Mouse (Mus musculus) megakaryocyte progenitor cell, adult 5-6 weeks (primary cell): ENCODE data around the gene Gm14444. TPM values are rescaled to one million over a fixed set of nuclear protein-coding genes. Genes with fewer than 3 reads are reported as not detected.
"Not testable (repeated sequence)": the region's sequence is repeated elsewhere in the genome, so short reads cannot be mapped to it uniquely, and the experiment has no call there.

Experiments used
- ATAC-seq: replicated peaks from 2 replicates; pipeline ENCODE4 v1.8.0; 2016; ENCODE audit warnings: mild to moderate bottlenecking, moderate TSS enrichment, inconsistent platforms; ENCODE audit not compliant: poor library complexity
- total RNA-seq, 2 experiments: library from RNA; stranded (forward) in 1 of 2; stranded (reverse) in 1 of 2; fragments of 157-497, 149-512 nt in 1 of 2; fragments of 200-1000 nt in 1 of 2; gene quantifications; 2 replicates each; pipeline versions ENCODE4 v1.2.3 to v1.2.4; 2015 to 2017

Gene Gm14444
- total RNA-seq (2015), result not detected in 2 replicates
- total RNA-seq (2017), result not detected in 2 replicates

- ATAC-seq, result not testable (repeated sequence)
These were observed at the start of gene Gm14444 for GRCm38 (mm10) chr2:175010022-175010421. Gene Gm14444, plus strand, starts transcription at chr2:175010241.

DNA sequence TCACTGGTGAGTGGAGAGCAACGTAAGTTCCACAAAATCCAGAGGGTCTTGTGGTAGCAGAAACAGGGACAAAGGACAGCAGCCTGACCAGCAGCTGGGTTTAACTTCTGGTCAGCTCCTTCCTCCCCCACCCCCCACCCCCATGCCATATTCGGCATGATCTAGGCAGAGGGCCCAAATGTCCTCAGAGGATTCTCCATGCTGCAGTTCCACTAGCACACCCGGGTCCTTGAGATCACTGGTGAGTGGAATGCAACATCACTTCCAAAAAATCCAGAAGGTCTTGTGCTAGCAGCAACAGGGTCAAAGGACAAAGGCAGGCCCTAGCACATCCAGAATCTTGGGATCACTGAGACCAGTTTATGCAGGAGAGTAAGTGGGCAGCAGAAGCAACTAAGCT is 44.6 kb upstream of the Gm14444 start:
- ATAC-seq, result not testable (repeated sequence)

DNA sequence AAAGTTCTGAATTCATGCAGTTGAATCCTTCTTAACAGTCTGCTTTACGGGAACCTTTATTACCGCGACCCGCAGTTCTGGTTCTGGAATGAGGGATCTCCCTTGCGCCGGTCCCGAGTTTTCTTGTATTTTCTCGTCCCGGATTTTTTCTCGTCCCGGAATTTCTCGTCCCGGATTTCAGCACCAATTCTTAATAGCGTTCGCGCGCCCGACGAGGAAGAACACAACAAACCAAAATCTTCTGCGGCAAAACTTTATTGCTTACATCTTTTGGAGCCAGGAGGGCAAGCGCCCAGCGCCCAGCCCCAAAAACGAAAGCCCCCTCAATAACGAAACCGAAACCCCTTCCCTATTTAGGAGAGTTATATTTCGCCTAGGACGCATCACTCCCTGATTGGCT is 34.2 kb downstream of the Gm14444 start:
- ATAC-seq, result not testable (repeated sequence)

- ATAC-seq, result not testable (repeated sequence)
These were observed 57.7 kb downstream of the Gm14444 start, which contains the start of gene Gm14393 for GRCm38 (mm10) chr2:175067681-175068261. Gene Gm14393, minus strand, starts transcription at chr2:175067781.

Other genes with a start within 250 kb of the Gm14444 start
- 0.12 TPM in 1 of 2 replicates, not detected in the other for gene Edn3, start 249.6 kb upstream of the Gm14444 start, total RNA-seq (2015)
- not detected in 2 replicates for gene Edn3, start 249.6 kb upstream of the Gm14444 start, total RNA-seq (2017)
- gene Gm14393, start 57.5 kb downstream of the Gm14444 start, total RNA-seq (2015), result 0.54 TPM in 1 of 2 replicates, not detected in the other
- gene Gm14393, start 57.5 kb downstream of the Gm14444 start, total RNA-seq (2017), result not detected in 2 replicates
- gene Gm14399, start 131.8 kb downstream of the Gm14444 start, total RNA-seq (2015), result 12.0 and 21.4 TPM in 2 replicates
- gene Gm14399, start 131.8 kb downstream of the Gm14444 start, total RNA-seq (2017), result 5.4 and 11.5 TPM in 2 replicates
- gene Gm14443, start 165.6 kb downstream of the Gm14444 start, total RNA-seq (2015), result 0.02 and 0.68 TPM in 2 replicates
- gene Gm14443, start 165.6 kb downstream of the Gm14444 start, total RNA-seq (2017), result 0.25 and 1.1 TPM in 2 replicates
- gene Gm14391, start 196.7 kb downstream of the Gm14444 start, total RNA-seq (2015), result 11.4 and 13.7 TPM in 2 replicates
- gene Gm14391, start 196.7 kb downstream of the Gm14444 start, total RNA-seq (2017), result 13.1 and 14.6 TPM in 2 replicates